Mouse (Mus musculus) liver, embryonic 11.5 days (tissue): ENCODE measurements around the gene Spag9. TPM values are rescaled to one million over a fixed set of nuclear protein-coding genes. Genes with fewer than 3 reads are reported as not detected.

Experiments
- ATAC-seq: fragments of 200-750 bp; cut with Nextera tagmentation; replicated peaks from 2 replicates; pipeline ENCODE4 v1.8.0; 2017; ENCODE audit warnings: moderate number of reproducible peaks, mild to moderate bottlenecking, moderate TSS enrichment, moderate library complexity; ENCODE audit not compliant: low FRiP score
- DNase-seq: peaks from one replicate; pipeline ENCODE4 v3.0.0-alpha.2; 2017; ENCODE audit warnings: low spot score
- H3K27ac ChIP-seq: fragments of 300-500 bp; sonication (generic); 2 replicates; pipeline ENCODE4 v1.5.1; 2014; ENCODE audit warnings: mild to moderate bottlenecking, low read depth, low read length, control low read depth
- H3K27me3 ChIP-seq: fragments of 300-500 bp; sonication (generic); replicated peaks from 2 replicates; pipeline ENCODE4 v1.6.1; 2014; ENCODE audit warnings: low read length, mixed read lengths; ENCODE audit not compliant: control insufficient read depth, insufficient read depth
- H3K36me3 ChIP-seq: fragments of 300-500 bp; sonication (generic); 2 replicates; pipeline ENCODE4 v1.6.1; 2014; ENCODE audit warnings: mild to moderate bottlenecking, low read length, moderate library complexity, mixed read lengths; ENCODE audit not compliant: control insufficient read depth, insufficient read depth
- H3K4me1 ChIP-seq: fragments of 300-500 bp; sonication (generic); replicated peaks from 2 replicates; pipeline ENCODE4 v1.6.1; 2014; ENCODE audit warnings: low read length, mixed read lengths; ENCODE audit not compliant: control insufficient read depth, insufficient read depth
- H3K4me2 ChIP-seq: fragments of 300-500 bp; sonication (generic); 2 replicates; pipeline ENCODE4 v1.6.1; 2014; ENCODE audit warnings: mild to moderate bottlenecking, control low read depth, moderate library complexity
- H3K4me3 ChIP-seq: fragments of 300-500 bp; sonication (generic); 2 replicates; pipeline ENCODE4 v1.5.1; 2014; ENCODE audit warnings: low read depth, low read length, control low read depth
- H3K9ac ChIP-seq: fragments of 300-500 bp; sonication (generic); 2 replicates; pipeline ENCODE4 v1.6.1; 2014; ENCODE audit warnings: low read depth, low read length, control low read depth
- H3K9me3 ChIP-seq: fragments of 300-500 bp; sonication (generic); 2 replicates; pipeline ENCODE4 v1.6.1; 2016; ENCODE audit warnings: low read length, inconsistent platforms, mixed read lengths; ENCODE audit not compliant: control insufficient read depth
- WGBS: fragments of 180-500 bp; shearing (Covaris S2); extraction: QIAGEN DNeasy Blood & Tissue Kit; methylation state at CpG from one replicate; pipeline ENCODE4 v1.1.7; 2014; 5-methylcytosine and 5-hydroxymethylcytosine counted together
- polyA plus RNA-seq: library from polyadenylated mRNA; unstranded; fragments of >200 nt; fragmentation: Nextera tagmentation; extraction: Ambion mirVana; gene quantifications from 2 replicates; pipeline ENCODE4 v1.2.1, GENCODE M21; 2014

Gene Spag9
- polyA plus RNA-seq, 1 experiment from 2014 or later = 24.6 TPM

GRCm38 (mm10) chr11:93972951-93973350, 22.9 kb upstream of the Spag9 start:
- Histone ChIP-seq H3K9me3 (no peaks in the 10 kb centered on the region), H3K4me1 (no peaks in the 10 kb centered on the region), H3K36me3 (no peaks in the 10 kb centered on the region), H3K27ac (no peak overlapping the region), H3K4me3 (no peak overlapping the region), H3K27me3 (no peaks in the 10 kb centered on the region), H3K4me2 (no peak overlapping the region), H3K9ac (no peak overlapping the region)
- WGBS = 89% methylated on average over 5 of the region's 5 CpGs
- ATAC-seq (no peak), DNase-seq (no peak)

- Histone ChIP-seq H3K4me1 (no peaks in the 10 kb centered on the region), H3K4me2 (no peak overlapping the region), H3K9ac (no peak overlapping the region), H3K4me3 (no peak overlapping the region), H3K27ac (no peak overlapping the region), H3K36me3 (no peaks in the 10 kb centered on the region), H3K9me3 (no peaks in the 10 kb centered on the region), H3K27me3 (no peaks in the 10 kb centered on the region)
- ATAC-seq = no peak
- no peak for DNase-seq
- 56% methylated on average over 6 of the region's 6 CpGs for WGBS
Measured at GRCm38 (mm10) chr11:93979502-93980049, 16.3 kb upstream of the Spag9 start.

DNA sequence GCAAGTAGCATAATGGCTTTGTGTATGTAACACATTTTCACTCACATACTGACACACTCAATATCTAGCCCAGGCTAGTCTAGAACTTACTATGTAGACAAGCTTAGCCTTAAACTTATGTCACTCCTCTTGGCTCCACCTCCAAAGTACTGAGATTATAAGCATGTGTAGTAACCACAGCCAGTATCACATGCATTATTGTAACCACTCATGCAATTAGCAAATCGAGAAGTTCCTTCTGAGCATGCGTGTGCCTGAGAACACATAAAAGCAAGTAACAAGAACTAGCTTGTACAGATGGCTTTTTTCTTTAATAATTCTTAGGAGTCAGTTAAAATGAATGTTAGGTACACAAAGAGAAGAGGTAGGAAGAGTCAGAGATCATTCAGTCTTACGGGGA, 11.3 kb upstream of the Spag9 start:
- 92% methylated on average over 3 of the region's 3 CpGs for WGBS
- Histone ChIP-seq H3K27me3 (no peaks in the 10 kb centered on the region), H3K9me3 (no peaks in the 10 kb centered on the region), H3K36me3 (no peaks in the 10 kb centered on the region), H3K4me3 (no peak overlapping the region), H3K27ac (no peak overlapping the region), H3K9ac (no peak overlapping the region), H3K4me1 (peaks cover 14% of the 10 kb centered on the region; the same call in 1 of the 2 replicates), H3K4me2 (no peak overlapping the region)
- DNase-seq = no peak
- ATAC-seq = no peak

DNA sequence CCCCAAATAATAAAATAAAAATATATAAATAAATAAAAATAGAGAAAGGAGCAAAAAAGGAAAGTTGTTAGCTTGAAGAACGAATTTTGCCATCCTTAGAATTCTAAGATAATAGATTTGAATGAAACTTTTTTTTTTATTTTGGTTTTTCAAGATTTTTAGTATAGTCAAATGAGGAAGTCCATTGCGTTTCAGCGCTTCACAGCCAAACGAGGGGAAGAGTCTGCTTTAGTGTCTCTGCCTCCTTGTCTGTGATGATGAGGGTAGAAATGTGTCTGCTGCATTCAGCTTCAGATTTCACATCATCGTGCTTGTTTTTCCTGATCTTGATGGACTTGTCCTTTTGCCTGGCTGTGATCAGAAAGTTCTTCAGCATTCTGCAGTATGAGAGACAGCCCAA, 10.6 kb upstream of the Spag9 start:
- Histone ChIP-seq H3K9me3 (no peaks in the 10 kb centered on the region), H3K9ac (no peak overlapping the region), H3K4me1 (peaks cover 14% of the 10 kb centered on the region; the same call in 1 of the 2 replicates), H3K4me3 (no peak overlapping the region), H3K4me2 (no peak overlapping the region), H3K27me3 (no peaks in the 10 kb centered on the region), H3K36me3 (no peaks in the 10 kb centered on the region), H3K27ac (no peak overlapping the region)
- 77% methylated on average over 5 of the region's 5 CpGs for WGBS
- DNase-seq (no peak), ATAC-seq (no peak)

GRCm38 (mm10) chr11:93986298-93986697, 9.6 kb upstream of the Spag9 start:
- no peaks in the 10 kb centered on the region for H3K27me3 ChIP-seq
- DNase-seq = no peak
- ATAC-seq = no peak
- peaks cover 14% of the 10 kb centered on the region; the same call in 1 of the 2 replicates for H3K4me1 ChIP-seq
- no peaks in the 10 kb centered on the region for H3K36me3 ChIP-seq
- no peak overlapping the region for H3K9ac ChIP-seq
- H3K4me3 ChIP-seq = no peak overlapping the region
- H3K9me3 ChIP-seq = no peaks in the 10 kb centered on the region
- no peak overlapping the region for H3K27ac ChIP-seq
- H3K4me2 ChIP-seq = no peak overlapping the region

- Histone ChIP-seq H3K27me3 (no peaks in the 10 kb centered on the region), H3K27ac (no peak overlapping the region), H3K9ac (no peak overlapping the region), H3K4me3 (no peak overlapping the region), H3K36me3 (no peaks in the 10 kb centered on the region), H3K9me3 (no peaks in the 10 kb centered on the region), H3K4me1 (peaks cover 14% of the 10 kb centered on the region; the same call in 1 of the 2 replicates), H3K4me2 (no peak overlapping the region)
- DNase-seq (no peak), ATAC-seq (no peak)
- WGBS = 79% methylated on average over 4 of the region's 4 CpGs
Measured at GRCm38 (mm10) chr11:93987026-93987425, 8.9 kb upstream of the Spag9 start.

GRCm38 (mm10) chr11:93987625-93988327, 8.1 kb upstream of the Spag9 start:
- ATAC-seq (no peak), DNase-seq (no peak)
- Histone ChIP-seq H3K9ac (0 out of 2 replicates have a peak overlapping the region, but pooled peaks have one; percentile 26), H3K4me1 (peaks cover 14% of the 10 kb centered on the region; the same call in 1 of the 2 replicates), H3K36me3 (no peaks in the 10 kb centered on the region), H3K27me3 (no peaks in the 10 kb centered on the region), H3K4me3 (no peak overlapping the region), H3K4me2 (peak overlapping the region; percentile 16; the same call in 1 of the 2 replicates), H3K9me3 (no peaks in the 10 kb centered on the region), H3K27ac (peak overlapping the region; percentile 23)
- 46% methylated on average over 8 of the region's 8 CpGs for WGBS

DNA sequence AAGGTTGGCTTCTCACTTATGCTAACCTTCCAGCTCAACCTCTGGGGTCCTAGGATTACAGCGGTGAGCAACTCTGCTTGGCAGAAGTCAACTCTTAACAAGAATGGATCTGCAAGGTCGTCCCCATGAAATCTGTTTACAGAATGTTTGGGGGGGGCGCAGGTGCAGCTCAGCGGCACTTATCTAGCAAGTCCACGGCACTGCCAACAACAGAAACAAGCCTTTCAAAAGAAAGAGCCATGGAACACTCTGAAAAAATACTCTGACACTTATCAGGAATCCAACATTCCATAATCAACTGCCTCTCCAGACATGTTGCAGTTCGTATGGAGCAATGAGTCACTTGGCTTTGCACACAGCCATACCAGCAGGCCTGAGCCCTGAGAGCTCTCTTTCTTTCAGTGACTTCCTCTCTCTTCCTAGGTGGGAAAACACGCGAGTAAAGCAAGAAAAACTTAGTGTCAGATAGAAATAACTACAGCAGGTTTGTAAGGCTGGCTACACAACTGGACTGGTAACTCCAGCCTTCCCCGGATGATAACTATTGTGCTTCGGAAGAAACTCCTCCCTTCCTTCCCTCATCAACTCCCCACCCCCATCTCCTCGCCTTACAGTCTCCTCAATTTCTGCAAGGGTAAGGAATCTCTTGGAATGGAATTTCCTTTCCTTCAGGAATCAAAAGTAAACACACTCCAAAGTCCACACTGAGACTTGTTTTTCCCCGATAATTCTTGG, 7.4 kb upstream of the Spag9 start:
- no peaks in the 10 kb centered on the region for H3K9me3 ChIP-seq
- H3K4me2 ChIP-seq = peak overlapping the region; percentile 16; the same call in 1 of the 2 replicates
- no peak for ATAC-seq
- no peaks in the 10 kb centered on the region for H3K27me3 ChIP-seq
- H3K36me3 ChIP-seq = no peaks in the 10 kb centered on the region
- WGBS = 63% methylated on average over 12 of the region's 12 CpGs
- H3K4me1 ChIP-seq = peaks cover 14% of the 10 kb centered on the region; the same call in 1 of the 2 replicates
- no peak for DNase-seq
- H3K4me3 ChIP-seq = no peak overlapping the region
- H3K9ac ChIP-seq = no peak overlapping the region
- peak overlapping the region; percentile 23 for H3K27ac ChIP-seq
